Mouse (Mus musculus): ENCODE data around the gene Olfr1321.

The Olfr1321 gene

GRCm38 (mm10) chrX:49734959-49735358 is at the start of gene Olfr1321:
TSS of gene Olfr1321 (minus strand) at chrX:49735059.
- no peak for DNase-seq (ENCODE audit: low read depth, low spot score)

GRCm38 (mm10) chrX:49770828-49771227 is 36.0 kb upstream of the Olfr1321 start:
- DNase-seq (ENCODE audit: low read depth, low spot score), result no peak

GRCm38 (mm10) chrX:49745192-49745591 is 10.3 kb upstream of the Olfr1321 start:
- DNase-seq (ENCODE audit: low read depth, low spot score), result no peak

Data from forelimb bud, embryonic 11.5 days (tissue).